Comparison of ENCODE assay signal across 8 mouse cellular contexts in genomic region chr2:166691602-166692509, GRCm38 (mm10). TPM values are rescaled to one million over a fixed set of nuclear protein-coding genes. Genes with fewer than 3 reads are reported as not detected.
DNase-seq lines count a peak whose midpoint lies in the region; ATAC-seq and TF ChIP-seq lines count a peak whose summit lies in the region.

No protein-coding gene starts in this region.

- no peak overlapping the region for H3K4me2 ChIP-seq in neural tube, embryonic 11.5 days (ENCODE audit: low read depth)
- no peak overlapping the region for H3K4me2 ChIP-seq in forebrain, postnatal 0 days (ENCODE audit: low read depth)
- H3K4me2 ChIP-seq in neural tube, embryonic 13.5 days = no peak overlapping the region

- H3K9ac ChIP-seq in neural tube, embryonic 11.5 days (ENCODE audit: low read length) = peak overlapping the region; percentile 29
- no peak overlapping the region for H3K9ac ChIP-seq in forebrain, postnatal 0 days
- H3K9ac ChIP-seq in neural tube, embryonic 13.5 days = peak overlapping the region; percentile 47

- no peaks in the 10 kb centered on the region for H3K36me3 ChIP-seq in neural tube, embryonic 11.5 days (ENCODE audit: control insufficient read depth, insufficient read depth, low read length)
- H3K36me3 ChIP-seq in forebrain, postnatal 0 days (ENCODE audit: insufficient read depth) = no peaks in the 10 kb centered on the region
- H3K36me3 ChIP-seq in neural tube, embryonic 13.5 days = no peaks in the 10 kb centered on the region

- WGBS in neural tube, embryonic 11.5 days = 56% methylated on average over 23 of the region's 23 CpGs
- 30% methylated on average over 23 of the region's 23 CpGs for WGBS in forebrain, postnatal 0 days
- 35% methylated on average over 23 of the region's 23 CpGs for WGBS in neural tube, embryonic 13.5 days

- H3K9me3 ChIP-seq in neural tube, embryonic 11.5 days (ENCODE audit: control insufficient read depth, low read length) = no peaks in the 10 kb centered on the region
- no peaks in the 10 kb centered on the region for H3K9me3 ChIP-seq in forebrain, postnatal 0 days (ENCODE audit: low read length)
- no peaks in the 10 kb centered on the region for H3K9me3 ChIP-seq in neural tube, embryonic 13.5 days

- ATAC-seq in neural tube, embryonic 11.5 days (ENCODE audit: insufficient read depth, low FRiP score, low TSS enrichment) = peak; percentile 68; the same call in 1 of the 2 replicates
- peak; percentile 87 for ATAC-seq in forebrain, postnatal 0 days
- peak; percentile 89 for ATAC-seq in neural tube, embryonic 13.5 days (ENCODE audit: low read depth)
- no peak for ATAC-seq in inflammation-experienced regulatory T-cells, adult 6 months

- H3K27me3 ChIP-seq in neural tube, embryonic 11.5 days (ENCODE audit: control insufficient read depth, insufficient read depth, low read length) = no peaks in the 10 kb centered on the region
- no peaks in the 10 kb centered on the region for H3K27me3 ChIP-seq in forebrain, postnatal 0 days (ENCODE audit: insufficient read depth, low read length)
- no peaks in the 10 kb centered on the region for H3K27me3 ChIP-seq in neural tube, embryonic 13.5 days

- no peak for TF ChIP-seq CTCF in forebrain, postnatal 0 days (IDR thresholded peaks at IDR 0.05; ENCODE audit: low read depth)

- DNase-seq in neural tube, embryonic 11.5 days (ENCODE audit: low spot score) = no peak
- no peak for DNase-seq in neural tube, embryonic 10.5 days (ENCODE audit: extremely low spot score, low spot score)
- DNase-seq in forebrain, postnatal 0 days = peak; percentile 75
- DNase-seq in layer of hippocampus, adult 9-11 months = peak; percentile 86
- DNase-seq in adrenal gland, adult (ENCODE audit: inconsistent age in 2 of 2, low spot score in 1 of 2) = no peak
- DNase-seq in thymus, adult 18-20 months = no peak

- H3K27ac ChIP-seq in neural tube, embryonic 11.5 days (ENCODE audit: low read depth, low read length) = peak overlapping the region; percentile 56
- H3K27ac ChIP-seq in forebrain, postnatal 0 days (ENCODE audit: low read depth, low read length) = peak overlapping the region; percentile 70
- peak overlapping the region; percentile 86 for H3K27ac ChIP-seq in neural tube, embryonic 13.5 days (replicated peaks)

- no peak overlapping the region for H3K4me3 ChIP-seq in neural tube, embryonic 11.5 days (ENCODE audit: low read depth, low read length)
- H3K4me3 ChIP-seq in forebrain, postnatal 0 days (ENCODE audit: low read depth, low read length) = no peak overlapping the region
- H3K4me3 ChIP-seq in neural tube, embryonic 13.5 days = no peak overlapping the region

- peaks cover 26% of the 10 kb centered on the region for H3K4me1 ChIP-seq in neural tube, embryonic 11.5 days (ENCODE audit: control insufficient read depth, insufficient read depth, low read length)
- H3K4me1 ChIP-seq in forebrain, postnatal 0 days (ENCODE audit: insufficient read depth) = peaks cover 11% of the 10 kb centered on the region
- peaks cover 57% of the 10 kb centered on the region for H3K4me1 ChIP-seq in neural tube, embryonic 13.5 days (replicated peaks)

RNA-seq across cellular contexts. Expression of gene Prex1, which starts 21.8 kb away (rescaled TPM):
- 28.9 and 31.9 TPM in 2 replicates for polyA plus RNA-seq in neural tube, embryonic 11.5 days (2014; fragmentation: Nextera tagmentation; extraction: Ambion mirVana)
- total RNA-seq in forebrain, postnatal 0 days (2014; rRNA removed) = 30.6 and 31.3 TPM in 2 replicates
- 14.5 and 17.5 TPM in 2 replicates for polyA plus RNA-seq in forebrain, postnatal 0 days (2015; fragmentation: Nextera tagmentation; extraction: Ambion mirVana)
- 28.5 and 29.3 TPM in 2 replicates for polyA plus RNA-seq in neural tube, embryonic 13.5 days (2015; fragmentation: Nextera tagmentation; extraction: Ambion mirVana)
- polyA plus RNA-seq in inflammation-experienced regulatory T-cells, adult 6 months (2017; shearing (Covaris generic)) = 10 to 100 TPM; 31.3 to 54.8 (median 31.8) TPM

Comparison
In these comparisons a context has a peak if more than half of its experiments do, and no peak if none do; other contexts are left out.
1. DNase-seq: peak in forebrain, postnatal 0 days (single experiment) and layer of hippocampus, adult 9-11 months (single experiment); none in neural tube, embryonic 11.5 days (single experiment), neural tube, embryonic 10.5 days (single experiment), adrenal gland, adult (0 of 2) and thymus, adult 18-20 months (0 of 2).
2. Peak in every context shown above with its lines, with median percentiles within 50 percentile points of each other: H3K27ac ChIP-seq.